Mouse (Mus musculus) liver, embryonic 14.5 days (tissue): ENCODE data around the gene Gdf2.

Source experiments
- CTCF ChIP-seq: IDR thresholded peaks from 2 replicates; pipeline ENCODE4 v1.5.1; 2016; ENCODE audit warnings: antibody characterized with exemption, low read depth, control low read depth
- EP300 ChIP-seq: IDR thresholded peaks from 2 replicates; pipeline ENCODE4 v1.6.1; 2016; ENCODE audit warnings: antibody characterized with exemption, low read depth

- TF ChIP-seq CTCF (no peak), EP300 (no peak)
These were observed 33.9 kb downstream of the Gdf2 start for GRCm38 (mm10) chr14:33974752-33975151.
